13 mouse cellular contexts compared by ENCODE assay signal in the genomic region with DNA sequence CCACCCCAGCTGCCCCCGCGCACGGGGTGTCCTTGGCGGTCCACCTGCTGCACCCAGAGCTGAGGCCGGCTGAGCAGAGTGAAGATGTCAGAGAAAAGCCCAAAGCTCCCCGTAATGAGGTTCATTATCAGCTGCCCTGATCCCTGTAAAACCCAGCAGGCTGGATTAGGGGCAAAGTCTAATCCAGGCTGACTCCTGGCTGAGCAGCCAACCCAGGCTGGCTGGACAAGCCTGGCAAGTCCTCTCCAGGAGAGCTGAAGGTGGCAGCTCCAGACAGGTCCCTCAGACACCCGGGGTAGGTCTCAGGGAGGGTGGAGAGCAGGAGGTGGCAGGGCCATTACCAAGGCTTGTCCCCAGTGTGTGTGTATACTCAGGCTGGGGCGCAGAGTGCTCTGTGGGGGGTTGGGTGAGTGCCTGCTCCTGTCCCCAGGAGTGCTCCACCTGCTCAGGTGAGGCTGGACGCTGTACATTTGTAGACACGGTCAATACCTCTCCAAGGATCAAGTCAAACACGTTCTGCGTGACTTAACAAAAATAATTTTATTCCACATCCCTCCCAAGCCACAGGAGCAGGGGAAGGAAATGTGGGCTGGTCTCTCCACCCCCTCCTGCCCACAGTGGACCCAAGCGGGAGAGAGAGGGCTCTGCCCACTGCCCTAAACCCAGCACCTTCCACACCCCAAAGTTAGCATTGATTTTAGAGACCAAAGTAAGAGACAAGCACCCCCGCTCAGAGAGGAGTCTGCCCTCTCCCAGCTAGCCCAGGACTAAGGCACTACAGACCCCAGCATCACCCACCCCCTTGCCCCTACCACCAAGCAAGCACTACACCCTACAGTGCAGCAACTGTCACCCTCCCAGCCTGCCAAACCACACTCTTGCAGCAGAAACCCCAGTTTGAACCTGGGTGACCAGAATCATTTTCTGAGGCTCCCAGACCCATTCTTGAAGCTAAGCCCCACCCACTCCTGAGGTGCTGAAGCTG. TPM values are rescaled to one million over a fixed set of nuclear protein-coding genes. Genes with fewer than 3 reads are reported as not detected.
DNase-seq lines count a peak whose midpoint lies in the region; ATAC-seq lines count a peak whose summit lies in the region.
"Had no signal": no experiment of that assay in that cellular context is flagged by ENCODE, and none has a peak within 500 bp of the region (broad histone marks: within the 10 kb centered on the region; RNA-seq: fewer than 3 reads in every experiment).

No protein-coding gene starts in this region.

- no peaks in the 10 kb centered on the region; the same call in 1 of the 2 replicates for H3K36me3 ChIP-seq in limb, embryonic 11.5 days (ENCODE audit: control insufficient read depth, insufficient read depth, low read length)
- peaks cover 17% of the 10 kb centered on the region for H3K36me3 ChIP-seq in limb, embryonic 10.5 days
- H3K36me3 ChIP-seq in liver, embryonic 12.5 days = peaks cover 36% of the 10 kb centered on the region
- peaks cover 9% of the 10 kb centered on the region; the same call in 1 of the 2 replicates for H3K36me3 ChIP-seq in stomach, embryonic 16.5 days (ENCODE audit: control insufficient read depth, insufficient read depth, low read length)

- H3K27me3 ChIP-seq in limb, embryonic 11.5 days (ENCODE audit: control insufficient read depth, insufficient read depth, low read length) = no peaks in the 10 kb centered on the region
- H3K27me3 ChIP-seq in limb, embryonic 10.5 days (ENCODE audit: low read depth, poor library complexity, severe bottlenecking) = no peaks in the 10 kb centered on the region
- H3K27me3 ChIP-seq in liver, embryonic 12.5 days (replicated peaks) = no peaks in the 10 kb centered on the region
- H3K27me3 ChIP-seq in stomach, embryonic 16.5 days (ENCODE audit: control insufficient read depth, insufficient read depth, low read length) = no peaks in the 10 kb centered on the region

- no peak overlapping the region for H3K27ac ChIP-seq in limb, embryonic 11.5 days (replicated peaks; ENCODE audit: low read depth, low read length)
- no peak overlapping the region for H3K27ac ChIP-seq in limb, embryonic 10.5 days
- H3K27ac ChIP-seq in liver, embryonic 12.5 days = no peak overlapping the region
- H3K27ac ChIP-seq in stomach, embryonic 16.5 days (ENCODE audit: low read length) = peak overlapping the region; percentile 11; the same call in 1 of the 2 replicates
- H3K27ac ChIP-seq: heart, embryonic 10.5 days had no signal

- ATAC-seq in limb, embryonic 11.5 days (ENCODE audit: insufficient number of reproducible peaks, low FRiP score, low TSS enrichment, low read depth) = 0 out of 2 replicates have a peak, but pooled peaks have one; percentile 22
- peak; percentile 42; the same call in 1 of the 2 replicates for ATAC-seq in liver, embryonic 12.5 days
- peak; percentile 89 for ATAC-seq in stomach, embryonic 16.5 days (ENCODE audit: insufficient read depth, low FRiP score)
- ATAC-seq: activated CD4-positive, CD25-positive, alpha-beta regulatory T cell, adult 4 months had no signal

- H3K9me3 ChIP-seq in limb, embryonic 11.5 days (ENCODE audit: control insufficient read depth, low read length) = no peaks in the 10 kb centered on the region
- H3K9me3 ChIP-seq in limb, embryonic 10.5 days (replicated peaks) = no peaks in the 10 kb centered on the region
- H3K9me3 ChIP-seq in liver, embryonic 12.5 days (replicated peaks) = no peaks in the 10 kb centered on the region
- H3K9me3 ChIP-seq in stomach, embryonic 16.5 days (replicated peaks; ENCODE audit: control insufficient read depth, low read length) = no peaks in the 10 kb centered on the region
- H3K9me3 ChIP-seq: heart, embryonic 10.5 days had no signal

- H3K9ac ChIP-seq in limb, embryonic 11.5 days (ENCODE audit: low read length) = no peak overlapping the region
- H3K9ac ChIP-seq in liver, embryonic 12.5 days = no peak overlapping the region
- H3K9ac ChIP-seq in stomach, embryonic 16.5 days (ENCODE audit: low read length) = no peak overlapping the region

- H3K4me1 ChIP-seq in limb, embryonic 11.5 days (ENCODE audit: control insufficient read depth, insufficient read depth, low read length) = no peaks in the 10 kb centered on the region
- H3K4me1 ChIP-seq in limb, embryonic 10.5 days = no peaks in the 10 kb centered on the region
- H3K4me1 ChIP-seq in liver, embryonic 12.5 days = peaks cover 11% of the 10 kb centered on the region
- H3K4me1 ChIP-seq in stomach, embryonic 16.5 days (ENCODE audit: control insufficient read depth, insufficient read depth, low read length) = peaks cover 10% of the 10 kb centered on the region; the same call in 1 of the 2 replicates

- H3K4me3 ChIP-seq in limb, embryonic 11.5 days (ENCODE audit: low read depth, low read length) = no peak overlapping the region
- H3K4me3 ChIP-seq in limb, embryonic 10.5 days = no peak overlapping the region
- no peak overlapping the region for H3K4me3 ChIP-seq in liver, embryonic 12.5 days
- no peak overlapping the region for H3K4me3 ChIP-seq in stomach, embryonic 16.5 days (replicated peaks; ENCODE audit: low read length)
- H3K4me3 ChIP-seq: heart, embryonic 10.5 days had no signal

- DNase-seq in limb, embryonic 11.5 days (ENCODE audit: low spot score) = no peak
- no peak for DNase-seq in limb, embryonic 10.5 days (ENCODE audit: low spot score)
- peak; percentile 53 for DNase-seq in kidney, adult 18-20 months
- no peak for DNase-seq in gastrocnemius, postnatal 10 days
- no peak for DNase-seq in thymus, postnatal 14 days
- DNase-seq: cerebellum, adult 18-20 months; layer of hippocampus, postnatal 36 days; lung, postnatal 36 days; thymus, adult 2 months had no signal

- 70% methylated on average over 14 of the region's 14 CpGs for WGBS in limb, embryonic 11.5 days
- 72% methylated on average over 14 of the region's 14 CpGs for WGBS in limb, embryonic 10.5 days
- WGBS in liver, embryonic 12.5 days (ENCODE audit: insufficient replicate concordance) = 67% methylated on average over 14 of the region's 14 CpGs
- 55% methylated on average over 14 of the region's 14 CpGs for WGBS in stomach, embryonic 16.5 days

- no peak overlapping the region for H3K4me2 ChIP-seq in limb, embryonic 11.5 days (ENCODE audit: low read depth, severe bottlenecking)
- no peak overlapping the region for H3K4me2 ChIP-seq in liver, embryonic 12.5 days
- H3K4me2 ChIP-seq in stomach, embryonic 16.5 days (ENCODE audit: low read depth, low read length) = no peak overlapping the region

RNA-seq across cellular contexts. Expression of a gene that starts 26.4 kb away (rescaled TPM):
- 0.06 TPM in 1 of 2 replicates, not detected in the other for polyA plus RNA-seq in limb, embryonic 11.5 days (2014; fragmentation: Nextera tagmentation; extraction: Ambion mirVana)
- polyA plus RNA-seq in limb, embryonic 10.5 days (2016; fragmentation: Nextera tagmentation; extraction: Ambion mirVana) = 0.23 TPM in 1 of 2 replicates, not detected in the other
- not detected in 2 replicates for polyA plus RNA-seq in liver, embryonic 12.5 days (2016; fragmentation: Nextera tagmentation; extraction: Ambion mirVana)
- polyA plus RNA-seq in stomach, embryonic 16.5 days (2015; fragmentation: Nextera tagmentation; extraction: Ambion mirVana) = 0.06 TPM in 1 of 2 replicates, not detected in the other
- total RNA-seq in gastrocnemius, postnatal 10 days (2021) = not detected
- total RNA-seq: layer of hippocampus, postnatal 36 days had no signal
- polyA plus RNA-seq: heart, embryonic 10.5 days had no signal

RNA-seq across cellular contexts. Expression of a gene that starts 34.8 kb away (rescaled TPM):
- polyA plus RNA-seq in limb, embryonic 11.5 days (2014; fragmentation: Nextera tagmentation; extraction: Ambion mirVana) = 7.6 and 7.7 TPM in 2 replicates
- 12.7 and 17.2 TPM in 2 replicates for polyA plus RNA-seq in limb, embryonic 10.5 days (2016; fragmentation: Nextera tagmentation; extraction: Ambion mirVana)
- polyA plus RNA-seq in liver, embryonic 12.5 days (2016; fragmentation: Nextera tagmentation; extraction: Ambion mirVana) = 26.1 and 26.2 TPM in 2 replicates
- 94.7 and 110 TPM in 2 replicates for polyA plus RNA-seq in stomach, embryonic 16.5 days (2015; fragmentation: Nextera tagmentation; extraction: Ambion mirVana)
- 10 to 100 TPM; 36.0 to 49.4 TPM for total RNA-seq in gastrocnemius, postnatal 10 days (2021)

Comparison
In these comparisons a context has a peak if more than half of its experiments do, and no peak if none do; other contexts are left out.
1. ATAC-seq: peak in every context shown above with its lines; median percentile 89 in stomach, embryonic 16.5 days; 42 in liver, embryonic 12.5 days; 22 in limb, embryonic 11.5 days.